In genomic region chr9:70890736-70891135, GRCm38 (mm10) we compare ENCODE assay signal across 16 mouse cellular contexts.
DNase-seq lines count a peak whose midpoint lies in the region; ATAC-seq lines count a peak whose summit lies in the region.
"Had no signal": no experiment of that assay in that cellular context is flagged by ENCODE, and none has a peak within 500 bp of the region (broad histone marks: within the 10 kb centered on the region; RNA-seq: fewer than 3 reads in every experiment).

No protein-coding gene starts in this region.

- intact Hi-C loops in heart, postnatal 25 days (cut with DNase I), result no loop called here

- H3K4me3 ChIP-seq in liver, embryonic 12.5 days, result no peak overlapping the region
- no peak overlapping the region for H3K4me3 ChIP-seq in liver, embryonic 11.5 days (ENCODE audit: low read depth, low read length)
- no peak overlapping the region for H3K4me3 ChIP-seq in stomach, embryonic 15.5 days (replicated peaks)
- H3K4me3 ChIP-seq: heart, embryonic 15.5 days; kidney, embryonic 15.5 days; limb, embryonic 10.5 days; midbrain, embryonic 15.5 days; neural tube, embryonic 12.5 days had no signal

- H3K9ac ChIP-seq in liver, embryonic 12.5 days, result no peak overlapping the region
- no peak overlapping the region for H3K9ac ChIP-seq in liver, embryonic 11.5 days (ENCODE audit: low read depth, low read length)
- H3K9ac ChIP-seq in stomach, embryonic 15.5 days, result no peak overlapping the region
- H3K9ac ChIP-seq: heart, embryonic 15.5 days; kidney, embryonic 15.5 days; midbrain, embryonic 15.5 days; neural tube, embryonic 12.5 days had no signal

- H3K4me2 ChIP-seq in liver, embryonic 12.5 days, result no peak overlapping the region
- H3K4me2 ChIP-seq in liver, embryonic 11.5 days, result no peak overlapping the region
- no peak overlapping the region for H3K4me2 ChIP-seq in stomach, embryonic 15.5 days
- H3K4me2 ChIP-seq: heart, embryonic 15.5 days; kidney, embryonic 15.5 days; midbrain, embryonic 15.5 days; neural tube, embryonic 12.5 days had no signal

- no peaks in the 10 kb centered on the region for H3K36me3 ChIP-seq in liver, embryonic 12.5 days
- no peaks in the 10 kb centered on the region for H3K36me3 ChIP-seq in liver, embryonic 11.5 days (ENCODE audit: control insufficient read depth, insufficient read depth, low read length)
- no peaks in the 10 kb centered on the region for H3K36me3 ChIP-seq in stomach, embryonic 15.5 days
- H3K36me3 ChIP-seq: heart, embryonic 15.5 days; kidney, embryonic 15.5 days; limb, embryonic 10.5 days; midbrain, embryonic 15.5 days; neural tube, embryonic 12.5 days had no signal

- ATAC-seq in liver, embryonic 12.5 days, result no peak
- ATAC-seq in liver, embryonic 11.5 days (replicated peaks; ENCODE audit: low FRiP score), result no peak
- ATAC-seq in stomach, embryonic 15.5 days (ENCODE audit: insufficient read depth, low FRiP score, low read depth), result no peak
- ATAC-seq: hindbrain, postnatal 0 days; midbrain, embryonic 15.5 days had no signal

- H3K27ac ChIP-seq in liver, embryonic 12.5 days, result peak overlapping the region; percentile 83
- H3K27ac ChIP-seq in liver, embryonic 11.5 days (ENCODE audit: low read depth, low read length), result no peak overlapping the region; the same call in 1 of the 2 replicates
- peak overlapping the region; percentile 92; the same call in 1 of the 2 replicates for H3K27ac ChIP-seq in stomach, embryonic 15.5 days
- H3K27ac ChIP-seq: hindbrain, postnatal 0 days; limb, embryonic 10.5 days; midbrain, embryonic 15.5 days; neural tube, embryonic 12.5 days had no signal

- H3K4me1 ChIP-seq in liver, embryonic 12.5 days, result peaks cover 70% of the 10 kb centered on the region
- peaks cover 26% of the 10 kb centered on the region for H3K4me1 ChIP-seq in liver, embryonic 11.5 days (replicated peaks; ENCODE audit: control insufficient read depth, insufficient read depth, low read length)
- no peaks in the 10 kb centered on the region for H3K4me1 ChIP-seq in stomach, embryonic 15.5 days
- H3K4me1 ChIP-seq: midbrain, embryonic 15.5 days; neural tube, embryonic 12.5 days had no signal

- WGBS in liver, embryonic 12.5 days (ENCODE audit: insufficient replicate concordance), result 85% methylated on average over 7 of the region's 7 CpGs
- 83% methylated on average over 7 of the region's 7 CpGs for WGBS in liver, embryonic 11.5 days
- 85% methylated on average over 7 of the region's 7 CpGs for WGBS in stomach, embryonic 15.5 days

- no peaks in the 10 kb centered on the region for H3K27me3 ChIP-seq in liver, embryonic 12.5 days (replicated peaks)
- H3K27me3 ChIP-seq in liver, embryonic 11.5 days (replicated peaks; ENCODE audit: control insufficient read depth, insufficient read depth, low read length), result no peaks in the 10 kb centered on the region
- no peaks in the 10 kb centered on the region for H3K27me3 ChIP-seq in stomach, embryonic 15.5 days (replicated peaks)
- H3K27me3 ChIP-seq: heart, embryonic 15.5 days; kidney, embryonic 15.5 days; midbrain, embryonic 15.5 days; neural tube, embryonic 12.5 days had no signal

- peak; percentile 80 for DNase-seq in heart, adult 11 months
- DNase-seq in heart, postnatal 25 days (ENCODE audit: low spot score), result no peak
- no peak for DNase-seq in liver, embryonic 11.5 days (ENCODE audit: low spot score)
- peak; percentile 21 to 45 for DNase-seq in adrenal gland, postnatal 36 days
- DNase-seq in frontal cortex, adult 2 months (ENCODE audit: extremely low spot score in 1 of 2, low spot score in 1 of 2), result no peak
- no peak for DNase-seq in layer of hippocampus, adult 8-10 months (ENCODE audit: low spot score in 2 of 2)
- DNase-seq: cerebellum, adult 9-10 months; gastrocnemius, postnatal 25 days had no signal

- H3K9me3 ChIP-seq in liver, embryonic 12.5 days (replicated peaks), result no peaks in the 10 kb centered on the region
- H3K9me3 ChIP-seq in liver, embryonic 11.5 days (ENCODE audit: control insufficient read depth, low read length), result no peaks in the 10 kb centered on the region
- no peaks in the 10 kb centered on the region for H3K9me3 ChIP-seq in stomach, embryonic 15.5 days
- H3K9me3 ChIP-seq: heart, embryonic 15.5 days; kidney, embryonic 15.5 days; limb, embryonic 10.5 days; midbrain, embryonic 15.5 days; neural tube, embryonic 12.5 days had no signal

Comparison
In these comparisons a context has a peak if more than half of its experiments do, and no peak if none do; other contexts are left out.
1. DNase-seq: peak in heart, adult 11 months (single experiment) and adrenal gland, postnatal 36 days (2 of 2); none in heart, postnatal 25 days (single experiment), liver, embryonic 11.5 days (single experiment), frontal cortex, adult 2 months (0 of 2) and layer of hippocampus, adult 8-10 months (0 of 2).